Mouse (Mus musculus) G1E (cell line): Measurements from ENCODE around the gene Spint2.

Experiments used
- CTCF ChIP-seq: IDR thresholded peaks from 2 replicates; pipeline ENCODE4 v1.5.1; 2012; ENCODE audit warnings: low read depth, low read length, inconsistent platforms, mixed read lengths
- GATA1 ChIP-seq: IDR thresholded peaks from 2 replicates; pipeline ENCODE4 v1.6.1; 2012; ENCODE audit warnings: borderline replicate concordance, low read length, inconsistent platforms, mixed read lengths

DNA sequence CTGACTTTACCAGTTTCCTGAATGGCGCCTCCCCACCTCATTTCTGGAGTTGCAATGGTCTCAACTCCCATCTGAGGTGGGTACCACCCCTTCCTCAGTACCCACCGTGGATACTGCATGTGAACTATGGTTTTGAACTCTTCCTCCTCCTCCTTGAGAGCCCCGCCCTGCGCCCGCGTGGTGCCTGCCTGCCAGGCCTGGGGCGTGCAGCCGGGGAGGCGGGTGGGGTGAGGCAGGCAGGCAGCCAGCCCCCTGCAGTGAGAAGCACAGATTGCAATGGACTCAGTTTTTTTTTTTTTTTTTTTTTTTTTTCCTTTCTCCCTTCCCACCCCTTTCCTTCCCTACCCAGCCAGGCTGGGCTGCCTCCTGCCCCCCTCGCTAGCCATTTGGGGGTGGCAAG, 35.3 kb upstream of the Spint2 start:
- TF ChIP-seq CTCF = no peak
- no peak for TF ChIP-seq GATA1
